Mouse (Mus musculus): ENCODE measurements around the gene Tex48. TPM values are rescaled to one million over a fixed set of nuclear protein-coding genes. Genes with fewer than 3 reads are reported as not detected.

Tex48 gene
- total and polyA plus RNA-seq, 3 experiments: not detected

GRCm38 (mm10) chr4:63569322-63569721 is 52.9 kb downstream of the Tex48 start:
- Histone ChIP-seq H3K9ac (ENCODE audit: insufficient read depth, low read depth) (no peak overlapping the region), H3K27me3 (replicated peaks) (no peaks in the 10 kb centered on the region), H3K27ac (ENCODE audit: insufficient read depth, low read depth) (no peak overlapping the region), H3K4me2 (ENCODE audit: insufficient read depth, low read depth, poor library complexity, severe bottlenecking) (no peak overlapping the region), H3K4me3 (replicated peaks in 1 of 3; ENCODE audit: low read depth in 2 of 3, low read length in 2 of 3, poor library complexity in 1 of 3) (no peak overlapping the region), H3K79me2 (replicated peaks; ENCODE audit: control insufficient read depth, extremely low read depth, insufficient read depth, poor library complexity, severe bottlenecking) (no peaks in the 10 kb centered on the region), H3K4me1 (ENCODE audit: control insufficient read depth in 1 of 2, insufficient read depth in 2 of 2) (no peaks in the 10 kb centered on the region), H3K36me3 (replicated peaks in 1 of 2; ENCODE audit: control insufficient read depth in 1 of 2, insufficient read depth in 1 of 2, low read length in 1 of 2) (peaks cover 66 to 91% of the 10 kb centered on the region in 2 experiments), H3K9me3 (replicated peaks; ENCODE audit: low read length) (peaks cover 12% of the 10 kb centered on the region)
- dilution Hi-C loops (cut with MboI; ENCODE audit: extremely low pct_ligation_motif_present, extremely low pct_unique_long_range_greater_than_20kb, low sequenced_read_pairs): no loop called here
- no peak for DNase-seq (ENCODE audit: extremely low read depth)
- in situ Hi-C loops (cut with MboI; ENCODE audit: low pct_ligation_motif_present, low pct_unique_long_range_greater_than_20kb, low sequenced_read_pairs): loop anchor here (25.0 kb wide), 1 partner anchor 357 kb away; the partner anchor contains the start of gene Col27a1
- TF ChIP-seq POLR2A (IDR thresholded peaks at IDR 0.05; ENCODE audit: low read depth, low read length): no peak
- no peak for TF ChIP-seq MEF2A (IDR thresholded peaks at IDR 0.05; ENCODE audit: borderline replicate concordance, low read depth, low read length)
- no peak for TF ChIP-seq ZC3H11A (IDR thresholded peaks at IDR 0.05; ENCODE audit: low read depth, low read length)
- TF ChIP-seq JUND (conservative IDR thresholded peaks at IDR 0.05; ENCODE audit: low read depth, low read length): no peak
- TF ChIP-seq TBP (conservative IDR thresholded peaks at IDR 0.05; ENCODE audit: low read depth, low read length): no peak
- no peak for TF ChIP-seq MXI1 (IDR thresholded peaks at IDR 0.05; ENCODE audit: low read depth, low read length)
- TF ChIP-seq BHLHE40 (IDR thresholded peaks at IDR 0.05; ENCODE audit: low read depth, low read length): no peak
- TF ChIP-seq ETS1 (conservative IDR thresholded peaks at IDR 0.05; ENCODE audit: low read depth, low read length): no peak
- no peak for TF ChIP-seq RAD21 (IDR thresholded peaks at IDR 0.05; ENCODE audit: low read depth, low read length)
- no peak for TF ChIP-seq SIN3A (IDR thresholded peaks at IDR 0.05; ENCODE audit: low read length)
- TF ChIP-seq HCFC1 (IDR thresholded peaks at IDR 0.05; ENCODE audit: low read depth, low read length): no peak
- no peak for TF ChIP-seq USF2 (conservative IDR thresholded peaks at IDR 0.05; ENCODE audit: low read depth, low read length)
- TF ChIP-seq MAX (IDR thresholded peaks at IDR 0.05; ENCODE audit: low read length): no peak

- Histone ChIP-seq H3K9ac (ENCODE audit: insufficient read depth, low read depth) (no peak overlapping the region), H3K4me1 (ENCODE audit: control insufficient read depth in 1 of 2, insufficient read depth in 2 of 2) (peaks cover 0 to 9% of the 10 kb centered on the region in 2 experiments; a peak in 2 of 4 replicates), H3K36me3 (replicated peaks in 1 of 2; ENCODE audit: control insufficient read depth in 1 of 2, insufficient read depth in 1 of 2, low read length in 1 of 2) (peaks cover 63 to 95% of the 10 kb centered on the region in 2 experiments), H3K27ac (ENCODE audit: insufficient read depth, low read depth) (no peak overlapping the region), H3K4me3 (replicated peaks in 1 of 3; ENCODE audit: low read depth in 2 of 3, low read length in 2 of 3, poor library complexity in 1 of 3) (no peak overlapping the region), H3K4me2 (ENCODE audit: insufficient read depth, low read depth, poor library complexity, severe bottlenecking) (no peak overlapping the region), H3K79me2 (replicated peaks; ENCODE audit: control insufficient read depth, extremely low read depth, insufficient read depth, poor library complexity, severe bottlenecking) (no peaks in the 10 kb centered on the region), H3K27me3 (replicated peaks) (no peaks in the 10 kb centered on the region), H3K9me3 (replicated peaks; ENCODE audit: low read length) (peaks cover 3% of the 10 kb centered on the region)
- in situ Hi-C loops (cut with MboI; ENCODE audit: low pct_ligation_motif_present, low pct_unique_long_range_greater_than_20kb, low sequenced_read_pairs): loop anchor here (25.0 kb wide), 1 partner anchor 356 kb away; the partner anchor contains the start of gene Col27a1
- TF ChIP-seq RCOR1 (conservative IDR thresholded peaks at IDR 0.05; ENCODE audit: low read depth, low read length) (no peak), NELFE (IDR thresholded peaks at IDR 0.05; ENCODE audit: low read depth, low read length) (no peak), SIN3A (IDR thresholded peaks at IDR 0.05; ENCODE audit: low read length) (no peak), ZMIZ1 (IDR thresholded peaks at IDR 0.05; ENCODE audit: low read depth, low read length) (no peak), HCFC1 (IDR thresholded peaks at IDR 0.05; ENCODE audit: low read depth, low read length) (no peak), JUND (conservative IDR thresholded peaks at IDR 0.05; ENCODE audit: low read depth, low read length) (no peak), PAX5 (IDR thresholded peaks at IDR 0.05; ENCODE audit: low read length) (no peak), MEF2A (IDR thresholded peaks at IDR 0.05; ENCODE audit: borderline replicate concordance, low read depth, low read length) (no peak), MAFK (IDR thresholded peaks at IDR 0.05; ENCODE audit: insufficient replicate concordance, low read length) (no peak), E2F4 (IDR thresholded peaks at IDR 0.05; ENCODE audit: insufficient replicate concordance, low read depth, low read length) (no peak), CHD1 (IDR thresholded peaks at IDR 0.05; ENCODE audit: low read depth, low read length) (no peak), ZKSCAN1 (IDR thresholded peaks at IDR 0.05; ENCODE audit: borderline replicate concordance, low read depth, low read length) (no peak), IRF4 (IDR thresholded peaks at IDR 0.05; ENCODE audit: low read depth, low read length) (no peak), KAT2A (IDR thresholded peaks at IDR 0.05; ENCODE audit: insufficient replicate concordance, low read length) (no peak), POLR2A (IDR thresholded peaks at IDR 0.05; ENCODE audit: low read depth, low read length) (no peak), GABPA (IDR thresholded peaks at IDR 0.05; ENCODE audit: insufficient replicate concordance, low read depth, low read length) (no peak), CTCF (conservative IDR thresholded peaks at IDR 0.05 in 1 of 2, IDR thresholded peaks at IDR 0.05 in 1 of 2; ENCODE audit: low read depth in 2 of 2, low read length in 2 of 2) (no peak), CHD2 (IDR thresholded peaks at IDR 0.05; ENCODE audit: low read length) (no peak), TBP (conservative IDR thresholded peaks at IDR 0.05; ENCODE audit: low read depth, low read length) (no peak)
- dilution Hi-C loops (cut with MboI; ENCODE audit: extremely low pct_ligation_motif_present, extremely low pct_unique_long_range_greater_than_20kb, low sequenced_read_pairs): no loop called here
- no peak for DNase-seq (ENCODE audit: extremely low read depth)
Observed at GRCm38 (mm10) chr4:63567712-63568390, 54.4 kb downstream of the Tex48 start.

Measured in CH12.LX (cell line).